Mouse (Mus musculus): ENCODE measurements around the gene Nsf.
"Not testable (repeated sequence)": the region's sequence is repeated elsewhere in the genome, so short reads cannot be mapped to it uniquely, and the experiment has no call there.

Gene Nsf

DNA sequence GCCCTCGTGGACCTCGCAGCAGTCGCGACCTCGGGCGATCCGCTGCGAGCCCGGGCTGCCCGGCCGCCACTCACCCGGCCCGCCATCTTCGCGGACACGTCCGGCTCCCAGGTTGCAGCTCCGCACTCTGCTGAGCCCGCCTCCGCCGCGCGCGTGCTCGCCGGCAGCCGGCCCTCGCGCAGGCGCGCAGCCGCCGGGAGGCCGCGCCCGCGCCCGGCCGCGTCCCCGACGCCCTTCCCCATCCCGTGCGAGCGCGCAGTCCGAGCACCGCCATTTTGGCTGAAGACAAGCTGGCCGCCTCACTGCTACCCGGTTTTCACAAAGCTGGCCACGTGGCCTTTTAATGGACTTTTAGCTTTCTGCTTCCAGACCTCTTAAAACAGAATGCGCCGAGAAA lies at the start of gene Nsf:
Nsf (minus strand) TSS at position 161 of the 397 bp plus-strand sequence.
- peak; percentile 76 to 79 for DNase-seq (ENCODE audit: low spot score in 2 of 2)

GRCm38 (mm10) chr11:104003397-104003796 lies 49.5 kb upstream of the Nsf start:
- no peak for DNase-seq (ENCODE audit: low spot score in 2 of 2)

DNA sequence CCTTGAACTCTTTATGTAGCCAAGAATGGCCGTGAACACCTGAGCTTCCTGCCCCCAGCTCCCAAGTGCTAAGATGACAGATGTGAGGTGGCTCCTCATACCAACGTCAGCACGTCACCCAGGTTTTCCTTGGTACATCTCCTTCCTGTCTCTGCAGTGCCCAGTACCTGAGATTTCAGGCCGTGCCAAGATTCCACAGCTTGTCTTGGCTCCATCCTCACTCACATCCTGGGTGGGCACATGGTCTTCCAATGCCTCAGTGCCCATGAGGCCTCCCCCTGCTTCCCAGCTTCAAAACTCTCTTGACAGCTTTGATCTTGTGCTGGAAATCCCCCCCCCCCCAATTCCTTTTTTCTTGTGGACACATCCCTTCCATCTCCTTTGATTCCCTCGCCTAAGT lies 48.3 kb upstream of the Nsf start:
- no peak for DNase-seq (ENCODE audit: low spot score in 2 of 2)

DNA sequence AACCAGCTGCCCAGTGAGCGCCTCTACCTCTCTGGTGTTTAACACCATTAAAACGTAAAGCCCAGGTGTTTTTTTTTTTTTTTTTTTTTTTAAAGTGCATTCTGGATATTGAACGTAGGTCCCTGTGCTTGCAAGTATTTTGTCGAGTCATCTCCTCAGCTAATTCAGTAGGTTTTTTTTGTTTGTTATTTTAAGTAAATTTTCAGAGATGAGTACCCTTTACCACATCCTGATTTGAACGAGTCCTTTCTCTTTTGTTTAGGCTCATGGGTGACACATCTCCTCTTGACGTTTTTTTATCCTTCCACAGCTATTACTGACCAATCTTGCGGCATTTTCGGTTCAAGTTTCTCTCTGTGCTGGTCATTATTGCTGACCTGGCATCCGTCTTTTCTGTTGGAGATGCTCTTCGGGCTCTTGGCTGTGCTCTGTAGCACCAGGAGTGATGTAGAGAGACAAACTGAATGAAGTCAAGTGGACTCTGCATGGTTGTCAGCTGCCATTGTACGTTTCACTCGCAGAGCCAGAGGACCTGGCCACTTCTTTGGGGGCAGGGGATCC lies 47.6 kb upstream of the Nsf start:
- DNase-seq (ENCODE audit: low spot score in 2 of 2): no peak

GRCm38 (mm10) chr11:104000667-104001394 lies 47.0 kb upstream of the Nsf start:
- DNase-seq (ENCODE audit: low spot score in 2 of 2): no peak

- DNase-seq (ENCODE audit: low spot score in 2 of 2): no peak
These were observed 44.9 kb upstream of the Nsf start for GRCm38 (mm10) chr11:103998737-103999136.

- peak in 1 of 2 experiments; percentile 71 for DNase-seq (ENCODE audit: low spot score in 2 of 2)
These were observed 43.5 kb upstream of the Nsf start for GRCm38 (mm10) chr11:103997385-103997784.

DNA sequence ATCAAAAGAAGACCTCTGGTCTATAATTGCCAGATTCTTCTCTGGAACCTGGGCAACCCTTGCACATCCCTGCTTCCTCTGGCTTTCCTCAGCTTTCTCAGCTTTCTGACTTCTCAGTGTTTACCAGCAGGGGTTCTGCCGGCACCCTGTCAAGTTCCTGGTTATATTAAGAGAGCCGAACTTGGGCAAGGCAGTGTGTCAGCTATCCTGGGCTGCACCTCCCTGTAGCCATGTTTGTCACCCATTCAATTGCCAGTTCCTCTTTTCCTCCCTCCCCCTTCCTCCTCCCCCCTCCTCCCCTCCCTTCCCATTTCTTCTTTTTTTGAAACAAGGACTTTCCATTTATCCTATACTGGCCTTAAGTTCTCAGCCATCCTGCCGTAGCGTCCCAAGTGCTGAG lies 38.8 kb upstream of the Nsf start:
- DNase-seq (ENCODE audit: low spot score in 2 of 2): no peak

DNA sequence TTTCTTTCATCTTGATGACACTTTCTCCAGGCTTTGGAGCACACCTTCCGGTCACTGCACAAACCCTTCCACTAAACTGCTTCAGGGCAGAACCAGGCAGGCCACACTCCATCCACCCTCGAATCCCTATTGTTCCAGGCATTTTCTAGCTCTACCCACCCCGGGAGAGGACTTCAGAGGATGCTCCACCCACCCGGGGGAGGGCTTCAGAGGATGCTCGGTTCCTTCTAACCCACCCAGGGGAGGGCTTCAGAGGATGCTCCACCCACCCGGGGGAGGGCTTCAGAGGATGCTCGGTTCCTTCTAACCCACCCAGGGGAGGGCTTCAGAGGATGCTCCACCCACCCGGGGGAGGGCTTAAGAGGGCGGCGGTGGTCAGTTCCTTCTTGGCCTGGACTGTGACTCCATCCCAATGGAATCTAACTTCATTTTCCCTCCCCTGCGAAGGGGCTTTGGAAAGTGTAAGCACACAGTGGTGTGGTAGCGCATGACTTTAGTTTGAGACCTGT lies 36.2 kb upstream of the Nsf start:
- DNase-seq (ENCODE audit: low spot score in 2 of 2): not testable (repeated sequence)

- peak; percentile 47 to 71 for DNase-seq (ENCODE audit: low spot score in 2 of 2)
These were observed 33.6 kb upstream of the Nsf start for GRCm38 (mm10) chr11:103987423-103987822.

DNA sequence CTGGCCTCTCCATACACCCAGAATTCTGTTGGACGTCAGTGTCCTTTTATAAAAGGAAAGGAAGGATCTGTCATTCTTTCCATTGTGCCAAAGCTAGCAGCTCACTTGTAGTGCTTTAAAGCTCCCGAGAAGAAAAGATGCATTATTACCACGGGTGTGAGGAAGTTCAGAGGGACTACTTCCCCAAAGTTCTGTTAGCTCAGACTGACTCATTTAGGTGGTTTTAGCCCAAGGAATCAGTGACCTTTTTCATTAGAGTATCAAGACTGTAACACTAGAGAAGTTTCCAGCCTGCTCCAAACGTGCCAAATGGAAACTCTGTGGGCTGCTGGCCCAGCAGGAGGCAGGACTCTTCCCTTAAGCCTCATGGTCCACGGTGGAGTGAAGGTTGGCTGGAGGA lies 30.2 kb upstream of the Nsf start:
- no peak for DNase-seq (ENCODE audit: low spot score in 2 of 2)

GRCm38 (mm10) chr11:103981826-103982225 lies 28.0 kb upstream of the Nsf start:
- DNase-seq (ENCODE audit: low spot score in 2 of 2): no peak

DNA sequence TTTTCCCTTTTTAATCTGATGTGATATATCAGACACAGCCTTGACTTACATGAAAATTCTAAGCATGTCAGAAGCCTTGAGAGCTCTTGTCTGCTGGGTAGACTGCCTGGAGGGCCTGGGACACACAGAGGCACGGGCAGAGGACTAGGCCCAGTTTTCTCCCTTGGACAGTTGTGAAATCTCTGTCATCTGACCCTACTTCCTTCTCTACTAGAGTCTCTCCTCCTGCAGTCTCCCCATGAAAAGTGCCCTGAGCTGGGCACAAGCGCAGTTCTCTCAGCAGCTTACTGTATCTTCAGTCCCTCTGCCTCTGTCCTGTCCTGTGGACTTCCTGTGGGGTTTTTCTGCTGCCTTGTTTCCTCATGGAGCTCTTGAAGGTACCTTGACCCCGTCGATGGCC lies 25.5 kb upstream of the Nsf start:
- DNase-seq (ENCODE audit: low spot score in 2 of 2): no peak

DNA sequence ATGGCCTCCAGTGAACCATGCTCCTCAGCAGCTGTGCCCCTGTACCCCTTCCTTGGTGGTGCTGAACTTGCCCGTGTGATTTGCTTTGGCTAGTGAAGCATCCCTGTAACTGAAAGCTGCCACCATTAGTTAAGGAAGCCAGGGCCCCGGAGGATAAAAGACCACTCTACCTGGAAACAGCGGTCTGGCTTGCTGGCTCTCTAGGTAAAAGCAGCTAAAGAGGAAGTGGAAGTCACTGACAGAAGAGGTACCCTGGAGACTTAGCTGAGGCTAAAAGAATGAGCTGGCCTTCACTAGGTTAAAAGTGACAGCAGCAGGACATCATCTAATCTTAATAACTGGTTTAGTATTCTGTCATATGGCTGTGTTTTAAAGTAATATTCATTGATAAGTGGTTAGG lies 17.0 kb upstream of the Nsf start:
- no peak for DNase-seq (ENCODE audit: low spot score in 2 of 2)

DNA sequence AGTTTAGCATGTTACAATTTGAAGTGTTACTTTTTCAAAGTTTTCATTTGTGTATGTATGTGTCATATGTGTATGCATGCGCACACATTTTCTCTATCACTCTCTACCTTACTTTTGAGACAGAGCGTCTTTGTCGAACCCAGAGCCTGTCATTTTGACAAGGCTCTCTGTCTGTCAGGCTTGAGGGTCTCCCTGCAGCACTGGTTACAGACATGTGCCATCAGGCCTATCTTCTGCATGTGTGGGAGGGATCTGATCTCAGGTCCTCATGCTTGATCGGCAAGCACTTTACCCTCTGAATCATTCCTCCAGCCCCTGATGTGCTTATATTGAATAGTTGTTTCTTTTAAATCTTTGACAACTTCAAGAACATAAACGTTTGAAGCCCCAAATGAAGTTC lies 15.4 kb upstream of the Nsf start:
- no peak for DNase-seq (ENCODE audit: low spot score in 2 of 2)

GRCm38 (mm10) chr11:103967106-103967735 lies 13.4 kb upstream of the Nsf start:
- DNase-seq (ENCODE audit: low spot score in 2 of 2): no peak

DNA sequence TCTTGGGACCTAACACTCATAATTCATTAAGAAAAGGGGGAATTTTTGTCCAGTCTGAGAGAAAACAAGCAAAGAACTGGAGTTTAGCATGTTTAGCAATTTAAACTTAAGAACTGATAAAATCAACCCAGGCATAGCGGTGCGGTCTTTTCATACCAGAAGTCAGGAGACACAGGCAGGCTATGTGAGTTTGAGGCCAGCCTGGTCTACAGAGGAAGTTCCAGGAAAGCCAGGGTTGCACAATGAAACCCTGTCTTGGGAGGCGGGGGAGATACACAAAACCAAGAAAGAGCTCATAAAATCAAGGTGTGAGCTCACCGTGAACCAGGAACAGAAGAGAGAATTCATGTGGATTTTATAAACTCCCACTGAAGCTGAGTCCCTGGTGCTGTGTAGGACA lies 3.0 kb upstream of the Nsf start:
- no peak for DNase-seq (ENCODE audit: low spot score in 2 of 2)

GRCm38 (mm10) chr11:103953032-103953895 lies 592 bp downstream of the Nsf start:
- no peak for DNase-seq (ENCODE audit: low spot score in 2 of 2)

- DNase-seq (ENCODE audit: low spot score in 2 of 2): no peak
These were observed 1.2 kb downstream of the Nsf start for GRCm38 (mm10) chr11:103952635-103953031.

- DNase-seq (ENCODE audit: low spot score in 2 of 2): no peak
These were observed 2.8 kb downstream of the Nsf start for GRCm38 (mm10) chr11:103951106-103951505.

DNA sequence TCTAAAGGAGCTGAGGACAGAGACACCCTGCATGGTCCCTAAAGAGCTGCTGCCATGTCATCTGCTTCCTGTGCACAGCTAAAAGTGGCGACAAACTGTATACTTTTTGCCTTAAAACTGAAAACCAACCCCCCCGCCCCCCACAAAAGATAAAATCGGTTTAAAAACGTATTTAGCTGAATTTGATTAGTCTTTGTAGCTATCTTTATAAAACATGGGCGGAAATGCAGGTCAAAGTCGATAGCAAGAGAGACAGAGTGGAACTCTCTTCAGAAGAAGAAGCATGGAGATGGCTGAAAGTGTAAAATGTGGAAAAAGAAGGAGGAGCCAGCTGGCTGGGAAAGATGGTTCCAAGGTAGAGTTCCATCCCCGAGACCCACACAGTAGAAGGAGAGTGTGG lies 4.9 kb downstream of the Nsf start:
- DNase-seq (ENCODE audit: low spot score in 2 of 2): no peak

DNA sequence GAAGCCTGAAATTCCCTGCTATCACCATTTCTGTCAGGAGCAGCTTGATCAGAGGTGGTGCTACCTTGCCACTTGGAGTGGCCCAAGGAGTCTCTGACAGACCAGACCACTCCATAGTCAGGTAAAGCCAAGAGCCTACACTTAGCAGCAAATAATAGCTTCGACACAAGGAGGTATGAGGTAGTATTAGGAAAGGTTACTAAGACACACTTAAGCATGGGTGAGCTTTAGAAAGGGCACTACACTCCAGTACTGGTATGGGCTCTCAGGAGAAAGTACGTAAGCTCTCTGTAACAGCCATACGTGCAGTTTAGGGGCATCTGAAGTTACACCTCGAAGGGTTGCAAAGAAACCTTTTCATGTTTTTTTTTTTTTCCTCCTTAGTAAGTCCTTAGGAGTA lies 11.1 kb downstream of the Nsf start:
- no peak for DNase-seq (ENCODE audit: low spot score in 2 of 2)
